Mouse (Mus musculus): Measurements from ENCODE around the gene Hoxa11. TPM values are rescaled to one million over a fixed set of nuclear protein-coding genes. Genes with fewer than 3 reads are reported as not detected.
A peak's percentile ranks its signal among the peaks of the same experiment; 100 is the strongest.

Gene Hoxa11
- polyA plus RNA-seq, 1 experiment from 2014 or later, result 27.9 TPM

- Histone ChIP-seq H3K36me3 (ENCODE audit: insufficient read depth, low read length) (peaks cover 12% of the 10 kb centered on the region; the same call in 1 of the 2 replicates), H3K4me3 (ENCODE audit: low read length) (peak overlapping the region; percentile 69), H3K27ac (ENCODE audit: low read length) (peak overlapping the region; percentile 97), H3K4me2 (replicated peaks; ENCODE audit: low read depth, low read length) (peak overlapping the region; percentile 83), H3K9ac (replicated peaks; ENCODE audit: low read length) (peak overlapping the region; percentile 91), H3K4me1 (ENCODE audit: insufficient read depth, low read length) (peaks cover 10% of the 10 kb centered on the region), H3K9me3 (ENCODE audit: low read length) (no peaks in the 10 kb centered on the region), H3K27me3 (ENCODE audit: insufficient read depth, low read length) (no peaks in the 10 kb centered on the region)
- no peak for ATAC-seq (ENCODE audit: low FRiP score, low TSS enrichment)
- under 1% methylated on average over 38 of the region's 38 CpGs for WGBS
These were observed 16.8 kb downstream of the Hoxa11 start for GRCm38 (mm10) chr6:52228475-52229465.

GRCm38 (mm10) chr6:52227470-52228222 is 18.0 kb downstream of the Hoxa11 start:
- Histone ChIP-seq H3K27ac (ENCODE audit: low read length) (peak overlapping the region; percentile 97), H3K9me3 (ENCODE audit: low read length) (no peaks in the 10 kb centered on the region), H3K9ac (replicated peaks; ENCODE audit: low read length) (peak overlapping the region; percentile 85), H3K4me3 (ENCODE audit: low read length) (peak overlapping the region; percentile 63), H3K4me2 (replicated peaks; ENCODE audit: low read depth, low read length) (peak overlapping the region; percentile 81), H3K36me3 (ENCODE audit: insufficient read depth, low read length) (peaks cover 13% of the 10 kb centered on the region; the same call in 1 of the 2 replicates), H3K4me1 (ENCODE audit: insufficient read depth, low read length) (peaks cover 10% of the 10 kb centered on the region), H3K27me3 (ENCODE audit: insufficient read depth, low read length) (no peaks in the 10 kb centered on the region)
- 2% methylated on average over 11 of the region's 11 CpGs for WGBS
- no peak for ATAC-seq (ENCODE audit: low FRiP score, low TSS enrichment)

DNA sequence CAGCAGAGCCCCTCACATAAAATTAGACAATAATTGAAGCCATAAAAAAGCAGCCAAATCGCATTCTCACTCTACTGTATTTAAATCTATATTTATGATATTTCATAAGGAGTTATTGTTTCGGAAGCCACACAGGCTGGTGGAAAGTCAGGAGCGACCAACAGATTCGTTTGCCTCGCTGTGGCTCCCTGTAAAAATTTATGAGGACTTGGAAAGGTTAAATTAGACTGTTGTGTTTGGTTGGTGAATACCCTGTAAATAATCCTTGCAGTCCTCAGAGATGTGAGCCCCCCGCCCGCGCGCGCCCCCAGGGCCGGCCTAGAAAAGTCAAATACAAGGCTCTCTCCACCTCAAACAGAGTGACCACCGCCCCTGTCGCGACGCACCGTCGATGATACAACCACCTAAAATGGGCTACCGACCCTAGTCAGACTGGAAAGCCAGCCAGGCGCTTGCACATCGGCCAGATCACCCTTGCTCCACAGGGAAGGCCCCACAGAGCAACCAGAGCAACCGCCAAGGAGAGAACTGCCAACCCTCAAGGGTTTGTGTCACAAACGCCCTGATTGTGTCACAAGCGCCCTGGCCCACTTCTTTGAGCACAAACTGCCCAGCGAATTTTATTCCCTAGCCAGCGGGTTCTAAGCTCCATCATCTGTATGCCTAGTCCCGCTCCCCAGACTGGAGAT is 18.9 kb downstream of the Hoxa11 start:
- Histone ChIP-seq H3K9ac (replicated peaks; ENCODE audit: low read length) (peak overlapping the region; percentile 85), H3K9me3 (ENCODE audit: low read length) (no peaks in the 10 kb centered on the region), H3K4me1 (ENCODE audit: insufficient read depth, low read length) (peaks cover 17% of the 10 kb centered on the region), H3K27ac (ENCODE audit: low read length) (peak overlapping the region; percentile 97), H3K4me3 (ENCODE audit: low read length) (peak overlapping the region; percentile 63), H3K36me3 (ENCODE audit: insufficient read depth, low read length) (0 out of 2 replicates have a peak, but pooled peaks cover 7% of the 10 kb centered on the region), H3K4me2 (replicated peaks; ENCODE audit: low read depth, low read length) (peak overlapping the region; percentile 81), H3K27me3 (ENCODE audit: insufficient read depth, low read length) (no peaks in the 10 kb centered on the region)
- ATAC-seq (ENCODE audit: low FRiP score, low TSS enrichment), result peak; percentile 36
- WGBS, result 2% methylated on average over 26 of the region's 26 CpGs

GRCm38 (mm10) chr6:52225612-52226568 is 19.7 kb downstream of the Hoxa11 start:
- H3K9me3 ChIP-seq (ENCODE audit: low read length), result no peaks in the 10 kb centered on the region
- no peaks in the 10 kb centered on the region for H3K27me3 ChIP-seq (ENCODE audit: insufficient read depth, low read length)
- H3K36me3 ChIP-seq (ENCODE audit: insufficient read depth, low read length), result 0 out of 2 replicates have a peak, but pooled peaks cover 7% of the 10 kb centered on the region
- under 1% methylated on average over 69 of the region's 69 CpGs for WGBS
- H3K4me2 ChIP-seq (replicated peaks; ENCODE audit: low read depth, low read length), result peak overlapping the region; percentile 81
- peak overlapping the region; percentile 85 for H3K9ac ChIP-seq (replicated peaks; ENCODE audit: low read length)
- H3K4me3 ChIP-seq (ENCODE audit: low read length), result peak overlapping the region; percentile 63
- ATAC-seq (ENCODE audit: low FRiP score, low TSS enrichment), result peak; percentile 52
- H3K27ac ChIP-seq (ENCODE audit: low read length), result peak overlapping the region; percentile 97
- H3K4me1 ChIP-seq (ENCODE audit: insufficient read depth, low read length), result peaks cover 17% of the 10 kb centered on the region

DNA sequence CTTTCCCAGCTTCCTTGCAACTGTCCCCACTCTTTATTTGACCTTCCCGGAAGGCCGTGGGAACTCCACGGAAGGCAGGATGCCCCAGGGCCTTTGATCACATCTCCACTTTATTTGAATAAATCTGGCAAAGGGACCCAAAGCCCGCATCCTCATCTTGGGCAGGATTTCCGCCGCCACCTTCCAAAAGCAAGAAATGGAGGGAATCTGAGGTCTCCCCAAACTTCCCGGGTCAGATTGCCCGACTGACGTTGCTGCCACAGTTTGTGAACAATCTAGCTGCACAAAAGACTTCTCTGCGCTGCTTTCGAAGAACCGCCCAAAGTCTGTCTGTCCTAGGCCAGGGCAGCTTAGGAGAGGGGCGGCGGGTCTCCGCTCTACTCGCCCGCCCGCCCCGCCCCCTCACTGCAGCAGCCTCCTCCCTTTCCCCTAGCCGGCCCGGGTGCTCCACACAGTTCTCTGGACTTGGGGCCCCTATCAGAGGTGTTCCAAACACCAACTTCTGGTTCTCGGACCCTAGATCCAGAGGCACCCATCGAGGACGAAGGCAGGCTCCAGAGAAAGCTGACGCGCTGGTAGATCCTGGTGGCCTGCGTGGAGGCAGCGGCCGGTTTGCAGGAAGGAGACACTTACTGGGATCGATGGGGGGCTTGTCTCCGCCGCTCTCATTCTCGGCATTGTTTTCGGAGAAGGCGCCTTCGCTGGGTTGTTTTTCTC is 20.6 kb downstream of the Hoxa11 start:
- 1% methylated on average over 36 of the region's 36 CpGs for WGBS
- no peaks in the 10 kb centered on the region for H3K9me3 ChIP-seq (ENCODE audit: low read length)
- 0 out of 2 replicates have a peak, but pooled peaks cover 7% of the 10 kb centered on the region for H3K36me3 ChIP-seq (ENCODE audit: insufficient read depth, low read length)
- no peak; the same call in 1 of the 2 replicates for ATAC-seq (ENCODE audit: low FRiP score, low TSS enrichment)
- H3K27me3 ChIP-seq (ENCODE audit: insufficient read depth, low read length), result no peaks in the 10 kb centered on the region
- H3K9ac ChIP-seq (replicated peaks; ENCODE audit: low read length), result peak overlapping the region; percentile 85
- H3K4me2 ChIP-seq (replicated peaks; ENCODE audit: low read depth, low read length), result peak overlapping the region; percentile 81
- H3K27ac ChIP-seq (ENCODE audit: low read length), result peak overlapping the region; percentile 97
- peaks cover 19% of the 10 kb centered on the region for H3K4me1 ChIP-seq (ENCODE audit: insufficient read depth, low read length)
- peak overlapping the region; percentile 63 for H3K4me3 ChIP-seq (ENCODE audit: low read length)

DNA sequence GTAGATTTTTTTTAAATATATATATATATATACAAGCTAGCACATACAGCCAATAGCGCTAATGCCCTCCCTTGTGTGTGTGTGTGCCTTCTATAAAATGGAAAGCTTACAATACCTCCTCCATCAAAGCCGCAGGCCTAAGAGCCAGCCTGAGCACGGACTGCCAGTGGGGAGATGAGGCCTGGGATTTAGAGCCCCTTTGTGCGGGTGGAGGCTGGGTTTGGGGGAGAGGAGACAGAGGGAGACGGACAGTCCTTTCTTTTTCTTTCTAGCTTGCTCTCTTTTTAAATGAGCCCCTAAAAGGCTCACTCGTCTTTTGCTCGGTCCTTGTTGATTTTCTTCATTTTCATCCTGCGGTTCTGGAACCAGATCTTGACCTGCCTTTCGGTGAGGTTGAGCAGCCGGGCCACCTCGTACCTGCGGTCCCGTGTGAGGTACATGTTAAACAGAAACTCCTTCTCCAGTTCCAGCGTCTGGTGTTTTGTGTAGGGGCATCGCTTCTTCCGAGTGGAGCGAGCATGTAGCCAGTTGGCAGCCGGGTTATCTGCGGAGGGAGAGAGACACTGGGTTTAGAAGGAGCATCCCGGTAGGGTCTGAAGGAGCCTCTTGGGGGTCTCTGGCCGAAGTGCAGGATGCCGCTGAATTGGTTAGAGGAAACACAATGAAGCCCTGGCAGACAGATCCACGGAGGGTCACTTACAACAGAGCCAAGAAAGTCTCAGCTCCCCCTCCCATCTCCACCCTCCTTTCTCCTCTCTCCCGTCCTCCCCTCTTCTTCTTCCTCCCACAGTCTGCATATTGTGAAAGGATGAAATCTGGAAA is 21.5 kb downstream of the Hoxa11 start:
- Histone ChIP-seq H3K4me2 (replicated peaks; ENCODE audit: low read depth, low read length) (peak overlapping the region; percentile 81), H3K27me3 (ENCODE audit: insufficient read depth, low read length) (no peaks in the 10 kb centered on the region), H3K9ac (replicated peaks; ENCODE audit: low read length) (peak overlapping the region; percentile 85), H3K4me1 (ENCODE audit: insufficient read depth, low read length) (peaks cover 28% of the 10 kb centered on the region), H3K4me3 (ENCODE audit: low read length) (peak overlapping the region; percentile 63), H3K9me3 (ENCODE audit: low read length) (no peaks in the 10 kb centered on the region), H3K27ac (ENCODE audit: low read length) (peak overlapping the region; percentile 97), H3K36me3 (ENCODE audit: insufficient read depth, low read length) (0 out of 2 replicates have a peak, but pooled peaks cover 7% of the 10 kb centered on the region)
- WGBS, result under 1% methylated on average over 24 of the region's 24 CpGs
- ATAC-seq (ENCODE audit: low FRiP score, low TSS enrichment), result no peak

- Histone ChIP-seq H3K9ac (replicated peaks; ENCODE audit: low read length) (peak overlapping the region; percentile 85), H3K4me1 (ENCODE audit: insufficient read depth, low read length) (peaks cover 36% of the 10 kb centered on the region), H3K27me3 (ENCODE audit: insufficient read depth, low read length) (no peaks in the 10 kb centered on the region), H3K36me3 (ENCODE audit: insufficient read depth, low read length) (0 out of 2 replicates have a peak, but pooled peaks cover 7% of the 10 kb centered on the region), H3K9me3 (ENCODE audit: low read length) (no peaks in the 10 kb centered on the region), H3K4me3 (ENCODE audit: low read length) (peak overlapping the region; percentile 63), H3K27ac (ENCODE audit: low read length) (peak overlapping the region; percentile 97), H3K4me2 (replicated peaks; ENCODE audit: low read depth, low read length) (peak overlapping the region; percentile 81)
- WGBS, result 4% methylated on average over 13 of the region's 13 CpGs
- ATAC-seq (ENCODE audit: low FRiP score, low TSS enrichment), result no peak
These were observed 22.9 kb downstream of the Hoxa11 start for GRCm38 (mm10) chr6:52222729-52223128.

Data from kidney, embryonic 16.5 days (tissue).